Mouse (Mus musculus) MN1 (cell line): ENCODE data around the gene Stox1.

ENCODE experiments used
- DNase-seq: peaks from one replicate; pipeline ENCODE4 v3.0.0-alpha.2; 2016; ENCODE audit warnings: low spot score

Gene Stox1

DNA sequence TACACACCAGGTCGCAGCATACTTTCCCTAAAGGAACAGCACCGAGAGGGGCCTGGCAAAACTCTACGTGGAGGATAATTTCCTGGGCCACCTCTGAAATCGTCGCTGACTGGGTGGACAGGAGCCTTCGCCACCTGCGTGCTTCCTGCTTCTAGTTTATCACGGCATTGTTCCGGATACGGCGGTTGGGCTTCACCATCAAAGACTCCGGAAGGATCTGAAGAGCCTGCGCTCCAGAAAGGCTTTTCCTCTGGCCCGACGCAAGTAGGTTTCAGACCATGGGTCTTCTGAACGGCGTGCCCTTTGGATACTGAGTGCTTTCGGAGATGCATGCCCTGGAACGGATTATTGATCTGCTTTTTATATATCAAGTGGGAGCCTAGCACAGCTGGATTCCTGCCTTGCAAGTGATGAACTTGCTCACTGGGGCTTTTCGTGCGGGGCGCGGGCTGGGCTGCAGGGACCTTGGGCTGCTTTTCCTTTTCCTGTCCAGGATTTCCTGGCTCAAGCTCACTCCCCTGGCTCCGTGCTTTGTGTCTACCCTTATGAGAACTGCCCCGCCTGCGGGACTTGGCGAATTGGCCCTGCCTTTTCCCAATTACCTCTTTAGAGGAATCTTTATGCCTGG lies 60.9 kb downstream of the Stox1 start:
- DNase-seq: no peak

DNA sequence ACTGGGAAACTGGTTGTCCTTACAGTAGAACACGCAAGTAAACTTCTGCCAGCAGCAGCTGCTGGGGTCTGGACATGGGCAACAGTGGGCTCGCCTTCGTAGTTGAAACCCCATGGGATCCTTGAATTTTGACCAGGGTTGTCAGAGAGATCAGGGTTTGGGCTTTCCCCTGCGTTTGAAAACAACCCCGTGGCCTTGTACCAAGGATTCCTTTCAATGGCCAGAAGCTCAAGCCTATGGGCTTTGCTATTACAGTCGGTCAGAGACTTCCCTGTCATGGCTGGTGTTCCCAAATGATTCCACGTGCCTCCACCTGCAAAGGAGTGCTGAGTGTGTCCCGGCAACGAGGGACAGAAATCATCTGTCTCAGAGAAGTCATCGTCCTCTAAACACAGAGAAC lies 61.8 kb downstream of the Stox1 start:
- no peak for DNase-seq

DNA sequence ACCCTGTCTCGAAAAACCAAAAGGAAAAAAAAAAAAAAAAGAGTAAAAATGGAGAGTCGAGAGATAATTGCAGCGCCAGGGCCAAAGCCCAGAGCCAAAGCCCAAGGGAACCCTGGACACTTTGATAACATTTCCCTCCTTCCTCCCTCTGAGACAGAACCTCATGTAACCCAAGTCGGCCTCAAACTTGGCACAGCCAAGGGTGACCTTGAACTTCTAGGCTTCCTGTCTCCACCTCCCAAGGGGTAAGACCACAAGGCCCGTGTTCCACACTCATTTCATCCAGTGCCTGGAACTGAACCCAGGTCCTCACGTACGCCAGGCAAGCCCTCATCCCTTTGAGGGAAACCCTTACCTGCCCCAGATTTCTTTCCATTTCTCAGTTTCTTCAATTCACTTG lies 69.2 kb downstream of the Stox1 start:
- DNase-seq: no peak

DNA sequence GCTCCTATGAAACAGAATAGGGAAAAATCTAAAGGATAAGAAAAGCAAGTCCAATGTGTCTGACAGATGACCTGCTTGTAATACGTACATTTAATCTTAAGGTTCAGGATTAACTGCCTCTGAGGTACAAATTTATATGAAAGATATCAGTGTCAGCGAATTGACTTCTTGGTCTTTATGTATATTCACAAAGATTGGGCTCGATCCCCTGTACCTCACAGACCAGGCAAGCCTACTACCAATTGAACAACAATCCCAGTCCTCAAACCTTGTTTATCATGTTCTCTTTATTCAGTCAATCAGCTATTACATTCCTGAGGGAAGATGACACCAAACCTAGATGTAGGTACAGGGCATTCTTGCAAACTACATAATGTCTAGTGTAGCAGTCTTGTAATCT lies 74.0 kb downstream of the Stox1 start:
- DNase-seq: peak; percentile 14

DNA sequence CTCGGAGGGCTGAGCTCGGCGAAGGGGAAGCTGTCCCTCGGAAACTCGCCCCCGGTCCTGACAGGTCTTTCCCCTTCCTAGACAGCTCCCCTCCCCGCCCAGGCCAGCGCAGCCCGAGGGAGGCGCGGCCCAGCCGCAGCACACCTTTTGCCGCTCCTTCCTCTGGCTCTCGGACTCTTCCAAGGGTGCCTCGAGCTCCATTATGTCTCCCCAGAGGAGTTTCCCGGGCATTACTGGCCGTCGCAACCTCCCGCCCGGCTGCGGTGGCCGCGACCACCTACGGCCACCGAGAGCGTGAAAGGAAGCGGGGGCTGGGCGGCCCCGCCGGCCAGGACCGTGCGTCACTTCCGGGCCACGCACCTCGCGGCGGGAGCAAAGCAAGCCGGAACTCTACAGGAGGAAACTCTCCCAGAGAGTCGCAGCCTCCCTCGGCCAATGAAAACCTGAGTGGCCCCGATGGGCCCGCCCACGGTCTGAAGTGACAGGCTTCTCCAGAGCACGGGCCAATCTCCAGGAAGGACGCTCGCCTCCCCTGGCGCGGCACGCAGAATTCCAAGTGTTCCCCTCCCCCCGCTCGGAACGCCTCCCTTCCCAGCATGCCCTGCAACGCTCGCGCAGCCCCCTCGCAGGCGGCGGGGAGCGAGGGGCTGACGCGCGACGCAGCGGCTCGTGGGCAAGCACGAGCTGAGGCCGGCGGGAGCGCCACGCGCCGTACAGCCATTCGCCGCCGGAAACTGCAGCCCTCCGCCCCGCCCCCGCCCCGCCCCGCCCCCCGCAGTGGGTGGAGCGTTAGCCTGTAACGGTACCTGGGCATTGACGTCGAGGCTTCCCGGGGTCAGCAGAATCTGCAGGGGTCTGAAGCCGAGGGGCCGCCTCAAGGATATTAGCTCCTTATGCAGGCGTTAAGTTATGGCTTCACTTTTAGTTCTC lies 74.8 kb downstream of the Stox1 start, which contains the start of gene Ddx50:
Ddx50 (minus strand) TSS at position 338 of the 930 bp plus-strand sequence.
- DNase-seq: peak; percentile 99

DNA sequence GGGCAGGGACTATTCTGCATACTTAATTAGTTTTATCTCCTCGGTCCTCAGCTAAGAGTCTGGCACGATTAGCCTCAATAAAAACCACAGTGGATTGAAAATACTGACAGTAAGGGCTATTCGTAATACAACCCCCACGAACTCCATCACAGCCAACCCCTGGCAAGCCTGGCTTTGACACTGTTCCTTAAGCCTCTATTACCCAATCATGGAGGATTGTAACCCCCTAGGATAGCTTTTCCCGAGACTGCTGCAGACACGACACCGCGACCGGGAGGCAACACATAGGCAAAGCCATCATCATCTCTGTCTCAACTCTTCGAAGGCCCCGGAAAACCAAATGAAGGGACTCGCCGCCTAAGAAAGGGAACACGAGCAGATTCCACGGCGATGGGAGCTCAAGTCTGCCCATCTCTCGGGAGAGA lies 75.6 kb downstream of the Stox1 start:
- DNase-seq: no peak
